Mouse (Mus musculus) CD4-positive, CD25-positive, alpha-beta regulatory T cell, adult 2 months (primary cell): ENCODE measurements around the gene Cabin1.
A peak's percentile ranks its signal among the peaks of the same experiment; 100 is the strongest.
"Not testable (repeated sequence)": the region's sequence is repeated elsewhere in the genome, so short reads cannot be mapped to it uniquely, and the experiment has no call there.

ENCODE experiments used
- DNase-seq: peaks from one replicate; pipeline ENCODE4 v3.0.0-alpha.2; 2012; ENCODE audit warnings: low read depth, low spot score

The Cabin1 gene

DNA sequence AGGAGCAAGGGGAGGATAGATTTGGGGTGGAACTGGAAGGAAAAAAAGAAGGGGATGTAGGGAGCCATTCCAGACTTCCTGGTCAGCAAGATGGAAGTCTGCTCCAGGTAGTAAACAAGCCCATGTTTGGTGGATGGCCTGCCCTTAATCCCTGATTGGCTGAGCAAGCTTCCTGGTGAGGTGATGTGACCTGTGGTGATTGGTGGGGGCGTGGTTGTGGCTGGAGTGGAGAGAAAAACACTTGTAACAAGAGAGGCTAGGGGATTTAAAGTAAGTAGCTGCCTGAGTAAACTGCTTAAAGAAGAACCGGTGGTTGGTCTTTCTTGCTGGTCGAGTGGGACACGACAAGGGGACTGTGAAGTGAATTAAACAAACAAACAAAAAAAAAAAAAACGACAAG is 3.6 kb upstream of the Cabin1 start:
- DNase-seq: not testable (repeated sequence)

DNA sequence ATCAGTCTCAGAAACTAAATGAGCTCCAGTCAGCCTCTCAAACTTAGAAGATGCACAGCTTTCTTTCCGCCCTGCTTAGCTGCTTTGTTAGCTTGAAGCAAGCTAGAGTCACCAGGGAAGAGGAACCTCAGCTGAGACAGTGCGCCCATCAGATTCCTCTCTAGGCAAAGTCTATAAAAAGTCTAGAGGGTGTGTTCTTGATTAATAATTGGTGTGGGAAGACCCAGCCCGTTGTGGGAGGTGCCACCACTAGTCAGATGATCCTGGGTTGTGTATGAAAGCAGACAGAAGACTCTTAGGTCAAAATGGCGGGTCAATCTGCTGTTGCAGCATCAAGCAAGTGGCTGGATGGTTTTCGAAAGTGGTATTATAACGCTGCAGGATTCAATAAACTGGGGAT is 2.7 kb upstream of the Cabin1 start:
- DNase-seq: no peak

DNA sequence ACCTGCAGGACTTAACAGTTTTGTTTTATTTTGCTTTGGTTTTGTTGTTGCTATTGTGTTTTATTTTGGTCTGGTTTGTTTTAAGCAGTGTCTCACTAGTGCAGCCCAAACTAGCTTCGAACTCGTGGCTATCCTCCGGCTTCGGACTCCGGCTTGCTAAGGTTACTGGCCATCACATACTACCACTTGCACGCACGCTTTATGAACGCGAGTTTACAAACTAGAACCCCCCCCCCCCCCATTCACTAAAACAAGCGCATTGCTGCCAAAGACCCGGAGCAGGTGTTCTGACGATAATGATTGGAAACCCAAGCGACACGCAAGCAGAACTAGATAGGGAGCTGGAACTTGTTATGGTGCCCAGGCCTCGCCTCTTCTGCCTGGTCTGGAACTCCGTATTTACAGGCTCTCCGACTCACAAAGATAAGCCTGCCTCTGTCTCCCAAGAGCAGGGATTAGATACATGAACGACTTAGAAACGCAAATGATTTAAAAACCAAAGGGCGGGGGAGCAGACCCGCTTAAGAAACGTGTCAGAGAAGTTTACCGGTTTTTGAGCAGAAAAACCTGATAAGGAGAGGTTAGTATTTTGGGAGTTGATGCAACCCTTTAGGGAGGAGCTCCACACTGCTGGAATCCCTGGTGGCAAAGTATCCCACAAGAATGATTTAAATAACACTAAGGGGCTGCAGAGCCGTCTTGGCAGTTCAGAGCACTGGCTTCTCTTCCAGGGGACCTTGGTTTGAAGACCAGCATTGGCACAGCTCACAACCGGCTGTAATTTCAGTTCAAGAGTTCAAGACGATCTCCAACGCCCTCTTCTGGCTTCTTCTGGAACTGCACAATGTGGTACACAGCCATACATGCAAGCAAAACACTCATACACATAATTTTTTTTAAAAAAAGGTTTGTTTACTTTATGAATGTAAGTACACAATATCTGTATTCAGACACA is 655 bp upstream of the Cabin1 start:
- DNase-seq: peak; percentile 92

DNA sequence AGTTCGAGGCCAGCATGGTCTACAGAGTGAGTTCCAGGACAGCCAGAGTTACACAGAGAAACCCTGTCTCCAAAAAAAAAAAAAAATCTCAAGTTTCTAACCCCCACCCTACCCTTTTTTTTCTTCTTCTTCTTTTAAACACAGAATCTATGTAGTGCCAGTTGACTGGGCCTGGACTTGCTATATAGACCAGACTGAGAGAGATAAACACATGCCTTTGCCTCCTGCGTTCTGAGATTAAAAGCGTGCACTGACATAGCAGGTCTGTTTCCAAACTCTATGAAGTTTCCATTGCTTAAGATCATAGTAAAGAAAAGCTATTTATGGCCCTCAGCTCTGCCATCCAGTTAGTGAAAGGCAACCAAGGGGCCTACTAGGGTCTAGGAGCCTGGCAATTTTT is 1.7 kb downstream of the Cabin1 start:
- DNase-seq: no peak

DNA sequence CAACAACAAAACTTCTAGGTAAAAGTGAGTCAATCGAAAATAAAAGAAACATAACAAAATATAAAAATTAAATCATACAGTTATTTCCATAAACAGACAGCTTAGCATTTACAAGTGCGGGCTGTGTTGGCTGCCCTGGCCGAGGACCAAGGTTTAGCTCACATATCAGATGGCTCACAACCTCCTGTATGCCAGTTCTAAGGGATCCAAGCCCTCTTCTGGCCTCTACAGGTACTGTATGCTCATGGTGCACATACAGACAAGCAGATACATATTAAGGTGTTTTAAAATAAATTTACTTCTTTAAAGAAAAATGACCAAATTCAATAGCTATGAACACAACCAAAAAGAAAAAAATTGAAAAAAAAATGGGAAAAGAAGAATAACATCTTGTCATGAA is 3.8 kb downstream of the Cabin1 start:
- peak; percentile 47 for DNase-seq

DNA sequence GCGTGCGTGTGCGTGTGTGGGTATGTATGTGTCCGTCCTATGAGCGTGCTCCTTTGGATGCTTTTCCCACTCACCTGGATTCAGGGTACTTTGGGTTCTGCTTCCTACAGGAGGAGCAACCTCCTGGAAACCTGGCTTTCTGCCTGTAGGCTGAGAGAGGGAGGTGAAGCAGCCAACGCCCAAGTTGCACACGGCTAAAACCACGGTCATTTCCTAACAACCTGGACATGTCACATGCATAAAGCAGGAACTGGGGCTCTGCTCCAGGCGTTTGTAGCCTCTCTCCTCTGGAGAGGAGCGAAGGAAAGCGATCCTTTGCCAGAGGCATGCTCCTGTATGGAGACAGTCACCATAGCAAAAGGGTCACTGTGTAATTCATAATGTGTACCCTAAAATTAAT is 7.4 kb downstream of the Cabin1 start:
- DNase-seq: no peak

DNA sequence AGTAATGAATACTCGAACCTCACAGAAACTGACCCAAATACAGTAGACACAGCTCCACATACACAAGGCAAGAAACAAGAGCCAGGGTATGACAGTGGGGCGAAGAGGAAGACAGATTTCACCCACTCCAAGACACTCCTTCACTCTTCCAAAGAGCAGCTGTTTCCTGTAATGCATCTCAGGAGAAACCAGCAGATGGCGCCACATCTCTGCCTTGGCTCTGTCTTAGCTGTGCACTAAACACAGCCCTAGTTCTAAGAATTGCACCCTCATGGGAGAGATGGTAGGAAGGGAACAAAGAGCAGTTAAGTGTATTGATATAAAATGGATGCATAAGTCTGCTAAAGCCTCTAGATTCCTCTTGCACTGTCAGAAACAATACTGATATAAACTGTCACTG is 20.1 kb downstream of the Cabin1 start:
- peak; percentile 91 for DNase-seq

DNA sequence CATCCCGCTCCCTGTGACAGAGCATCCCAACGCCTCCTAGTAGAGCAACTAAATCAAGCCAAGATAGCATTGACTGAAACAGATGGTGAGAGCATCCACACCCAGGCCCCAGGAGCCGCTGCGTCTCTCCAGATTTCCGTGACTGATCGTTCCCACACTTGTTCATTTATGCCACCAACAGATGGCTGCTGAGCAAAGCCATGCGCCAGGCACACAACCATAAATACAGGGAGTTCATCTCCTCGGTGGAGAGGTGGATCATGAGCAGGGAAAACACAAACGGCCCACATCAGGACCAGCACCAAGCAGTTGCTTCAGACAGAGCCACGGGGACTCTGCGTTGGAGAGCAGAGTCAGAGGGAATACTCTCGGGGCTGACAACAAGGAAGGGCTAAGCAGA is 20.8 kb downstream of the Cabin1 start:
- DNase-seq: no peak

DNA sequence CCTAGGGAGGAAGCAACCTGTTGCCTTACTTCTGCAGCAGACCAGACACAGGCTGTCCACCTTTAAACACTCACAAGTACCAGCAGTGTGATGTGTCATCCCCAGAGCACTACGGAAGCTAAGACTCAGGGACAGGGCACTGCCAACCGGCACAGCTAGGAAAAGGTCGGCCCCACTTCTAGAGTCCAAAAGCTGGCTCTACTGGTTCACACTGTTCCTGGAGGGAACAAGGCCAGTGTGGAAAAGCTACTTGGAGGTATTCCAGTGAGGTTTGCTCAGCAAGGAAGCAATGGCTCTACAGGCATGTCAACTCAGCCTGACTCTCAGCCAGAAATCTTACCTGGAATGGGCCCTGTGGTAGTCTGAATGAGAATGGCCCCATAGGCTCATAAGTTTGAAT is 23.3 kb downstream of the Cabin1 start:
- DNase-seq: no peak

DNA sequence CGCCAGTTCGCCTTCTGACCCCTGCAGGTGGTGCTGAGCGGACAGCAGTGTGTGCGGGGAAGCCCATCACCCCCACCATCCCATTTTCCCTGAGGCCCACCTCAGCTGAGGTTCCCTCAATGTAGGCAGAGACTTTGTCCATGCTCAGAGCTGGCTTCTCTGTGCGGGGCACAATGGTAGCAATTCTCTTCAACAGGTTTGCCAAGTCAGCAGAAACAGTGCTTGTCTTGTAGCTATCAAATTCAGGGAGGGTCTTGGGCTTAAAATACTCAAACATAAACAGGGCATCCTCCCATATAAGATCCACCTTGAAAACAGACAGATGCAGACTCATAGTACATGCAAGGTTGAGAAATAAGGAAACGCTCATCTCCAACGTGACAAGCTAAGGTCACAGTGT is 38.7 kb downstream of the Cabin1 start:
- no peak for DNase-seq

DNA sequence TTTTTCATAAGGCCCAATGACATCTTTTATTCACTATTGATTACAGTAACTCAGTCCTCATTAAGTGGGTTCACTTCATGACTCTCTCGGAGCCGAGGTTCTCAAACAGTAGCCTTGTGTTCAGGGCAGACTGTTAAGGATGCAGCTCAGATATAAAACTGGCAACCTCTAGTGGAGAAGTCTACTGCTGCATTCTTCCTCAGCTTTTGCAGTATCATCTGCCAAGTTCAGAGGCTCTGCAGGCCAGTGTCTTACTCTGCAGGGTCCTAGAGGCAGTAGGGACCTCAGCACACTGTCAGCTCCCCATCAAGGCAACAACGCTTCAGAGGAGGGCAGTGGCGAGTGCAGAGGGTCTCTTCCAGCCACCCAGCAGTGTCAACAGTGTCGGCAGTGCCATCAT is 43.9 kb downstream of the Cabin1 start:
- no peak for DNase-seq

DNA sequence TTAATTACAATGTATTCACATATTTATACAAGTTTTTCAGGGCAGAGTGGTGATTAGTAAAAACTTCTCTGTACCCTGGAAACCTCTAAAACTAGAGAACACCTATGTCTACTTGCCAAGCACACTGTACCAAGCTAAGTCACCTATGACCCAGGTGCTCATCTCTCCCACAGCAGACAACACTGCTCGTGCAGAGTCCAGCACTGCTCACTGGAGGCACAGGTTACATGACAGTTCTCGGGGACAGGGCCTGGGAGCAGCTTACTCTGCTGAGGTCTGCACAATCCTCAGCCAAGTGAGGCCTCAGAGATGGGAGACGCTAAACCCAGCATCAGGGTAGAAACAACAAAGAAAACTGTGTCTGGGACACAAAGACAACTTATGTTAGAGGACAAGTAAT is 49.3 kb downstream of the Cabin1 start:
- DNase-seq: no peak

DNA sequence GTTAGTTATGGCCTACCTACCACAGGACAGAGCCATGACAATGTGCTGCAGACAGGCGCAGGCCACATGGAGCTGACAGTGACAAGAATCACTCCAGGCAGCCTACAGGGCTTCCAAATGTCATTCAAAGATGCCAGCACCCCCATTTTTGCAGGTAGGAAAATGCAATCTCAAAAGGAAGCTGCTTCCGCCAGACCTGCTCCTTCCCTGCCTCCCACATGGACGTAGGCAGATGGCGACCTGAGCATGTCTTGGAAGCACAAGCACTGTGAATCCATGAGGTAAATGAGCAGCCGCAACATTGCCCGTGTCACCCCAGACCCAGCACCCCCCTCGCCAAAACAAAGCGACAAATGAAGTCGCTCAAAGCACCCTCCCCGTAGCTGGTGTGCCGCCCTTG is 51.1 kb downstream of the Cabin1 start:
- DNase-seq: no peak

DNA sequence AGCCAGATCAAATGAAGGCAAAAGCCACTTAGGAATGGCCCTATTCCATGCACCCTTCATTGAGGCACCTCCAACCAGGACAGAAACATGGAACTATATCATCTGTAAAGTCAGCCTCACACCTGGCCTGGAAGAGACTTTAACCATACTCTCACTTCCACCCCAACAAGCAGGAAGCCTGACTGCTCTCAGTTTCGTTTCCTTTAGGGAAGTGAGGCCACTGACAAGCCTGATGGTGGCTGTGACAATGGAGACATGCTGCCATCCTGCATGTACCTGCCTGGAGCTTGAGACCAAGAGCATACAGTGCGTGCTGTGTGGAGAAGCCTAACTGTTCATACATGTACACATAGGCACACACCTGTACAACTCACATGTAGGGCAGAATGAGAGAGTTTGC is 53.9 kb downstream of the Cabin1 start:
- no peak for DNase-seq

DNA sequence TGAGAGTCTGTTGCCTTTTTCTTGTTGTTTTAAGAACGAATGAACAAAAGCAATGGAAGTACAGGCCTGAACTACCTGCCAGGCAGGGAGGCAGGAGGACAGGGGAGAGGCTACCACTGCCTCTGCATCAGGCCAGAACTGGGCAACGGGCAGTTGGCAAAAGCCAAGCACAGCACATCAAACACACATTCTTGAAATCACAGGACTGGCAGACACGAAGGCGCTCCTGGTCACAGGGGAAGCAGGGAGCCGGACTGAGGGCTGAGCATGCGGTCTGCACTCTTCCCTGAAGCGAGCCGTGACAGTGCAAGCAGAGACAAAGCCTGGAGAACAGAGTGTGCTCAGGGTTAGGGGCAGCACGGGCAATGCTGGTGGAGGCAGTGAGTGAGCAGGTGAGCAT is 54.9 kb downstream of the Cabin1 start:
- no peak for DNase-seq

DNA sequence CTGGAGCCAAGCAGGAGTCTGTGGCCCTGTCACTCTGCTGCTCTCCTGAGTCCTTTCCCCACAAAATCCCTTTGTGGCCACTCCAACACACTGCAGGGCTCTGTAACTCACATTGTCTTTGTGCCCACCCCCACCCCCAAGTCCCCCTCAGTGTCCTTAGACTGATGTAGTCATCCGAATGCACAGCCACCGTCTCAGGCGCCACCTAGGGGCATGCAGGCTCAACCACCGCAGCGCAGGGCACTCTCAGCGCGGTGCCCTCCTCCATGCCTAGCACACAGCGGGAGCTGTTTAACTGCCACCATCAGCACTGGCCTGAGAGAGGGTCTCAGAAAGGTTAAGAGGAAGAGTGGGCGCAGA is 55.5 kb downstream of the Cabin1 start:
- peak; percentile 34 for DNase-seq

DNA sequence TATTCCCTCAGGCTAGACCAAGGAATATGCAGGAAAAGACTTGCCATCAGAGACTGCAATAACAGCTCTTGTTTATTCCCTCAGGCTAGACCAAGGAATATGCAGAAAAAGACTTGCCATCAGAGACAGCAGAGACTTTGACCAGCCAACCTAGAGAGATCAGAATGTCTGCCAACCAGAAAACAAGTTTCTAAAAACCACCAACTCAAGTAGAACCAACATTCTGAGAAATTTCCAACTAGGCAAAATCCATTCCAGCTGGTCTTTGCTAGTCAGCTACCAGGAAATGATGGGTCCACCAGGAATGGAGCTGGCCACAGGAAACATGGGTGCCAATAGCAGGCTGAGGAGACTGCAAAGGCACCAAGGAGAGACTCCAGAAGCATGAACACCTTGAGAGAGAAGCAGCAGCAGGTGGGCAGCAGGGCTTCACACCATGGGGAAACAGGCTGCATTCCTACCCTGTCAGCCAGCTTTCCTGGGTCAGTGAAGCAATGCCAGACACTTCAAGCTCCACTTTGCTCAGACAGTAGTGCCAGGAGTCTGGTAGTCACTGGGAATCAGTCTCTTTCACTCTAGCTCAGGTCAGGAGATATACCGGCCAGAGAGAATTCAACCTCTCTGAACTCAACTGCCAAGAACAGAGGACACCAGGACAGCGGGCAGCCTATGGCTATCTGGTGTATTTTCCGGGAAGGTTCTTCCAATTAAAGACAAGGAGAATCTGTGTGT is 56.1 kb downstream of the Cabin1 start:
- no peak for DNase-seq

DNA sequence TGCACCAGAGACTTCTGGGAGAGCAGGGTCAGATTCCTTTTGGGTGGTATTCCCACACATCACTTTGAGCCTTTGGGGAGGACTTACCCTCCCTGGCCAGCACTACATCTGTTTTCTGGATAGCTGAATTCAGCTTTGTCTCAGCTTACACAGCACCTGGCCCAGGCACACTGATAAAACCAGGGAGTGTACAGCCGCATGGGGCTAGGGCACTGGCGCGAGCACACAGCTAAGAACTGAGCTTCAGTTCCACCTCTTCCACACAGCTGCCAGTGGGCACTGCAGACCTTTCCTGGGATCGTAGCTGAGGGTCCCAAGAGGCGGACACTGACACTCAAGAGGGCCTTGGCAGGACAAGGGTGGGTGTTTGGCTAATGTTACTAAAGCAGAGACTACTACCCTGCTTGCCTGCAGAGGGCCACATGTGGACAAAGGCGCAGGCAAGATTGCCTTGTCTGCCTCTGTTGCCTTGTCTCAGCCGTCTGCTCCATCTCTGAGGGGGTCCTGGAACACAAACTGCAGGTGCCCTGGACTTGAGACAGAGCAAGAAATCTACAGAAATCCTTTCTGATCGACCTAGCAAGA is 57.4 kb downstream of the Cabin1 start:
- DNase-seq: no peak

DNA sequence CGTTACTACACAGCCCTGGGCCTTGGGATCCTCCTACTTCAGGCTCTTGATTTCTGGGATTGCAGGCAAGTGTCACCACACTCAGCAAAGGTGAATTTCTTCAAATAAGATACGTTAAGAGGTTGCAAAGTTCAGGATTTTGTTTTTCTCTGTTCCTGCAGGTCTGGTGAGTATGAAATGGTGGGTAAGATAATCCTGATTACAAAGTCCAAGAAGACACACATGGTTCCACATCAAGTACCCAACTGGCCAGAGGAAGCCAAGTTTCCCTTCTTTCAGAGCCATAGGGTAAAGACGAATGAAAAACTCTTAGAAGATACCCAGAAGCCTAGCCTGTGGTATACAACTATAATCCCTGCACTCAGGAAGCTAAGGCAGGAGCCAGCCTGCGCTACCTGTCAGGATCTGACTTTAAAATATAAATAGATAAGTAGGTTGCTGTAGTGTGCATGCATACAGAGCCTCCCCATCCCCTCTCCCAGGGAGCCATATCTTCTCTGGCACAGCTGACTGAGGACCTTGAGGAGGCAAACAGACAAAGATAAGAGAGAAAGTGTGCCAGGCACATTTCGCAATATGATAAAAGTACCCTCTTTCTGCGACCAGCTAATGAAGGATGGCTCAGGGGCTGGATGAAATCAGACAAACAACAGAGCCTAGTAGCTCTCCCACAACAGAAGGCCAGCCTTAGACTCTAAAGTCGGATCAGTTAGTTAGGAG is 58.3 kb downstream of the Cabin1 start:
- no peak for DNase-seq

DNA sequence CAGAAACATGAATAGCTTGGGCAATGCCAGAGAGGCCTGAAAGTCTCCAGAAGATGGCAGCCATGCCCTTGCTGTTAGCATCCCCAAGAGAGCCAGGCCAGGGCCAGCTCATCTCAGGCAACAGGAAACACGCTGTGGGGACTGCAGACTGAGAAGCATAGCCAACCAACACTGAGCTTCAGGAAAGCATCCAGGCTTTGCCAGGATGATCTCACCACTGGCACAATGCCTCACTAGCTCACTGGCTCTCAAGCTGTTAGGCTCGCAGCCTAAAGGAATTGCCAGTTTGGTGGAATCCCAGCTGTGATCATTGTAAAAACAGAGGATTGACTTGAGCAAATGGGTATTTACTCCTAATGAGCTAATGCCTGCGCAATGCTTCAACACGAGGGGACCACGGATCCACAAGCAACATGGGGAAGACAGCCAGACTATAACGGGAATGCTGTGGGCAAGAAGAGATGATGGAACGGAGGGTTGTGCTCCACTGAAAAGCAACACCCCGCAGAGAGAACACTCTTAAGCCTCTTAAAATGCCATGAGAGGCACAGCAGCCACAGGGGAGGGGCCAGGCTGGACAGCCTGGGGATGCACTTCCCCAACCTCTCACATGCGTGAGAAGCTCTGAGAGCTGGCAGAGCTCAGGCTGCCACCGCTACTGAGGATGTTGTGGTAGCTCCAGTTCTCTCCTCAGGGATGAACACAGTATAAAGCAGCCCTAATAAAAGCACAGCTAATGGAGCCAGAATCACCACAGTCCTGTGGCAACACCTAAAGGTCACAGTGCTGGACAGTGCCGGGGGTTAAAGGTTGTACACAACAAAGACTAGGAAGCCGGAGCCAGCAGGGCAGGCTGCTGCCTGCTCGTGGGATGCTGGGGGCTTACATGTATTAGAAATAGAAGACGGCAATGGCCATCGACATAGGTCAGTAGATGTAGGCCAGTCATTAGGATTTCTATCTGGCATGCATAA is 59.6 kb downstream of the Cabin1 start:
- DNase-seq: no peak

DNA sequence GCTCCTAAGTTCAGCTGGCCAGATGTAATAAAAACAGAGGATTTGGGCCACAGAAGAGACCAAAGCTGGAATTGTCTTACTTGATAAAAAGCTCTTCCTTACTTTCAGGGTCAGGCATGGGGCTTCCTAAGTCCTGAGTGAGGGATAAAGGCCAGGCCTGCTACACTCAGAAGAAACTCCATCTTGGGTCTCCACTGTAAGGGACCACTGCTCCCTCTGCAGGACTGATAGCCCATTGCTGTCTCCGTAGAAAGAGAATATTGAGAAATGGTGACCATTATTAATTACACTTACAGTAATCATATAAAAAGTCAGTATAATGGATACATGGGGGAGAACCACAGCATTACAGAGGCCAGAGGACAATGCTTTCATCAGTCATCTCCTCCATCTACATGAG is 60.6 kb downstream of the Cabin1 start:
- DNase-seq: peak; percentile 31
